Mouse (Mus musculus): ENCODE results near the gene Il22ra1. TPM values are rescaled to one million over a fixed set of nuclear protein-coding genes. Genes with fewer than 3 reads are reported as not detected.

The Il22ra1 gene
- 0.07 and 0.10 TPM in 2 replicates for polyA plus RNA-seq (2012; rRNA removed)

DNA sequence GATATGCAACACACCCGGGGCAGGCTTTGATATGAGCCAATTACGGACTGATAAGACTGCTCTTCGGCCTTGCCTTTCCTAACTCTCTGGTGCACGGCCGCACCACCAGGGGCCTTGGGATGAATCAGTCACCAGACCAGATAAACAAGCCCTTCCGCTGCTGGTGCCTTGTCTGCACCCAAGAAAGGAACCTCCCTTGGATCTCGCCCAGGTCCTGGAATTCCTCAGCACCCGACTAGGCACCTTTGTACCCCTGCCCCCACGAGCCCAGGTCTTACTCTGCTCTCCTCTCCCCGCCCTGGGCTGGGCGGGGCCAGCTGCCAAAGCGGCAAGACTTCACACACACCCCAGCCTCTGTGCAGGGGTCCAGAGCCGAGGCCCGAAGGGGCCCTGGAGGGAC, at the start of gene Il22ra1:
Il22ra1 (plus strand) TSS at position 356 of the 400 bp plus-strand sequence.

DNA sequence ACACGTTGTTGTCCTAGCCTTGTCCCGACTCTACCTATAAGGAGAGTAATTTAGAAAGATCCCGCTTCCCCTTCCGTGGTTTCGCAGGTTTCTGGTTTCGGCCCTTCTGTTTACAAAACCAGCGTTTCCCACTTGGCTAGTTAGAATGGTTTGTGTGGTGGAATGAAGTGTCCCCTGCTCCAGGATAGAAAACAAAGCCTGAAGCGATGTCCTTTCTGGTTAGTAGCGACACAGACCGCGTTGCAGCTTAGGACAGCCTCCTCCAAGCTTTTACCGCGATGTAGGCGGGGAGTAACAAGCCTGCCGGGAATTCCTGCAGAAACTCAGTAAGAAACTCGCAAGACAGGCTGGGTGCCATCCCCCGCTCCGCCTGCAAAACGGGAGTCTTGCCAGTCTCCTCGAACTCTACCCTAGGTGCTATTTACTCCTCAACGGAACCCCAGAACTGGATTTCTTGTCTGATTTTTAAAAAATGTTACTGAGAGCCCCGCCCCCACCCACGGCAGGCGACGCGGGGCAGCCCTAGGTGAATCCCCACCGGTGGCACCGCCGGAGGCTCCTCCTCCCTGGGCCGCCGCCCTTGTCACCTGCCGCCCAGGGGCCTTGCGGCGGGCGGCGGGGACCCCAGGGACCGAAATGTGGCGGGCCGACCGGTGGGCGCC, 41.9 kb upstream of the Il22ra1 start, which contains the start of gene Ifnlr1:
Ifnlr1 (plus strand) TSS at position 382 of the 662 bp plus-strand sequence.

DNA sequence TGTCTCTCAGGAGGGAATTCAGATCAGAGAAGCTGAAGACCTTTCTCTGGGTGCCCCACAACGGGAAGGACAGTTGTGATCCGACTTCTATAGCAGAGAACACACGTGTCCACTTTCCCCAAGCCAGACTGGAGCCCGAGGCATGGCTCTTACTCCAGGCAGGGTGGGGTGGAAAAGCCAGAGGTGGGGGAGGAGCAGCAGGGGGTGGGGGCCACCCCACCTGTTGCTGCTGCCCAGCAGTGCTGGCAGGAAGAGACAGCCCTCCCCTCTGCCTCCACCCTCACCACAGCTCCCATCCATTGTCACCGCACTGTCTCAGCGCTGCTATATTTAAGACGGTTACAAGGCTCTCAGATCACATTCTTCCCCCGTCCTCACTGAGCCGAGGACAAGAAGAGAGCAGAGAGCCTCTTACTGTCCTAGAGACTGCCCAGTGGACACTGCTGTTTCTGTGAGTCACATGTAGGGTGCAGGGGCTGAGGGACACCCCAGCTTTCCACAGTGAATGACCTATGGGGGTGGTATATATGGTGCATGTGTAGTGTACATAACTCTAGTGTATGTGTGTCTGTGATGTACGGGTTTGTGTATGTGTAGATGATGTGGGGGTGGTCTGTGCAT, 31.5 kb downstream of the Il22ra1 start, which contains the start of gene Myom3:
Myom3 (plus strand) TSS at position 360 of the 621 bp plus-strand sequence.

Other genes with a start within 250 kb of the Il22ra1 start
- gene Stpg1, start 233.4 kb upstream of the Il22ra1 start, polyA plus RNA-seq (2012; rRNA removed) = 0.41 and 0.42 TPM in 2 replicates
- gene Nipal3, start 233.1 kb upstream of the Il22ra1 start, polyA plus RNA-seq (2012; rRNA removed) = 6.0 and 6.1 TPM in 2 replicates
- 1.9 and 2.3 TPM in 2 replicates for gene Grhl3, start 154.5 kb upstream of the Il22ra1 start, polyA plus RNA-seq (2012; rRNA removed)
- 0.34 and 0.87 TPM in 2 replicates for gene Ifnlr1, start 41.9 kb upstream of the Il22ra1 start, polyA plus RNA-seq (2012; rRNA removed)
- 0.04 and 1.9 TPM in 2 replicates for gene Myom3, start 31.5 kb downstream of the Il22ra1 start, polyA plus RNA-seq (2012; rRNA removed)
- gene Srsf10, start 127.6 kb downstream of the Il22ra1 start, polyA plus RNA-seq (2012; rRNA removed) = 161 and 212 TPM in 2 replicates
- 119 and 142 TPM in 2 replicates for gene Pnrc2, start 145.7 kb downstream of the Il22ra1 start, polyA plus RNA-seq (2012; rRNA removed)
- gene Cnr2, start 167.2 kb downstream of the Il22ra1 start, polyA plus RNA-seq (2012; rRNA removed) = 0.45 and 0.46 TPM in 2 replicates
- 31.6 and 41.2 TPM in 2 replicates for gene Fuca1, start 192.6 kb downstream of the Il22ra1 start, polyA plus RNA-seq (2012; rRNA removed)
- gene Hmgcl, start 218.3 kb downstream of the Il22ra1 start, polyA plus RNA-seq (2012; rRNA removed) = 45.1 and 46.8 TPM in 2 replicates
- gene Gale, start 235.6 kb downstream of the Il22ra1 start, polyA plus RNA-seq (2012; rRNA removed) = 27.9 TPM in 2 replicates
- gene Lypla2, start 244.5 kb downstream of the Il22ra1 start, polyA plus RNA-seq (2012; rRNA removed) = 112 and 118 TPM in 2 replicates

Measured in central nervous system, embryonic 11.5 days (tissue).